Mouse (Mus musculus): ENCODE results near the gene Lyar. TPM values are rescaled to one million over a fixed set of nuclear protein-coding genes. Genes with fewer than 3 reads are reported as not detected.
A peak's percentile ranks its signal among the peaks of the same experiment; 100 is the strongest.

Lyar gene
- polyA plus RNA-seq, 1 experiment from 2014 or later: 36.4 TPM

DNA sequence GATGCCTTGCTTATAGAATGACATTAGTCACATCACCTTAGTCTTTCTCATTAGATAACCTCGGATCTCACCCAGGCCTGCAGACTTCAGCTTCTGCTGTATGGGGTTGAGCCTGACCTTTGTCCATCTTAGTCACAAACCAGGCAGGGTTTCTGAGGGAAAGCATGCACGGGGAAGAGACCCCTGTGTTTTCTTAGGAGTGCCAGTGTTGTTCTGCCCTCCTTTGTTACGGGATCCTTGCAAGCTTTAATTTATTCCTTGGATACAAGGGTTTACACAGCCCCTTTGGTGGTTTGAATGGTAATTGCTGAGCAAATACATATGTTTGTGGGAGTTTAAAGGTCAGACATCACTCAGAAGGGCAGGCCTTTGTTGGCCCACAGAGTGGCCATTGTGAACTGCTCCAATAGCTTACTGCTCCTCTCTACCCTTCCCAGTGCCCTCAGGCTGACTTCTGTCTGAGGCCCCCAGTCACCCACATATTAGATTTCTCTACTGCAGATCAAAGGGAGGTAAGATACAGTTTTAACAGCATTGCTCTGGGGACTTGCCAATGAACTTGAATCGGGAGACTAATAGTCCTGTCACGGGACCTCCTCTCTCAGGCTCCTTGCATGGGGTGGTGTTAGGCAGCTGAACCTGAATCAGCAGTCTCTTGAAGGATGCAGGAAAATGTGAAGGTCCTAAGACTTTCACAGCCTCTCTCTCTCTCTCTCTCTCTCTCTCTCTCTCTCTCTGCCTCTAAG lies 20.6 kb downstream of the Lyar start:
- Histone ChIP-seq H3K4me3 (ENCODE audit: low read depth, low read length) (no peak overlapping the region), H3K4me1 (ENCODE audit: insufficient read depth, low read depth, low read length) (no peaks in the 10 kb centered on the region), H3K4me2 (replicated peaks; ENCODE audit: low read depth, low read length) (no peak overlapping the region), H3K9me3 (ENCODE audit: low read length) (no peaks in the 10 kb centered on the region), H3K36me3 (ENCODE audit: insufficient read depth, low read length) (no peaks in the 10 kb centered on the region), H3K27ac (ENCODE audit: low read length) (no peak overlapping the region), H3K27me3 (replicated peaks; ENCODE audit: insufficient read depth, low read length) (no peaks in the 10 kb centered on the region), H3K9ac (replicated peaks; ENCODE audit: low read depth) (no peak overlapping the region)
- TF ChIP-seq EP300 (IDR thresholded peaks at IDR 0.05) (no peak), CTCF (IDR thresholded peaks at IDR 0.05) (no peak)
- WGBS: 42% methylated on average over 5 of the region's 5 CpGs
- DNase-seq (ENCODE audit: low spot score) (no peak), ATAC-seq (no peak)

DNA sequence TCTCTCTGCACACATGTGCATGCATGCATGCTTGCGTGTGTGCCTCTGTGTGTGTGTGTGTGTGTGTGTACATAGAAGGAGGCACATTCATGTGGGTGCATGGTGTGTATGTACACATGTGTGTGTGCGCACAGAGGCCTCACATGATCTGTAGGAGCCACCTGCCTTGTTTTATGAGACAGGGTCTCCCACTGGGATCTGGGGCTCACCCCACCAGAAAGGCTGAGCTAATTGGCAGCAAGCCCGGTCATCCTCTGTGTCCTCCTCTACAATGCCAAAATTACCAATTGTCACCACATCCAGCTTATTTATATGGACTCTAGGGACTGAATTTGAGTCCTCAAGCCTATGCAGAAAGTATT lies 21.2 kb downstream of the Lyar start:
- H3K27ac ChIP-seq (ENCODE audit: low read length): no peak overlapping the region
- H3K27me3 ChIP-seq (replicated peaks; ENCODE audit: insufficient read depth, low read length): no peaks in the 10 kb centered on the region
- H3K9ac ChIP-seq (replicated peaks; ENCODE audit: low read depth): no peak overlapping the region
- H3K36me3 ChIP-seq (ENCODE audit: insufficient read depth, low read length): no peaks in the 10 kb centered on the region
- no peak overlapping the region for H3K4me2 ChIP-seq (replicated peaks; ENCODE audit: low read depth, low read length)
- H3K9me3 ChIP-seq (ENCODE audit: low read length): no peaks in the 10 kb centered on the region
- no peak overlapping the region for H3K4me3 ChIP-seq (ENCODE audit: low read depth, low read length)
- DNase-seq (ENCODE audit: low spot score) (no peak), ATAC-seq (no peak)
- no peak for TF ChIP-seq CTCF (IDR thresholded peaks at IDR 0.05)
- no peak for TF ChIP-seq EP300 (IDR thresholded peaks at IDR 0.05)
- no peaks in the 10 kb centered on the region for H3K4me1 ChIP-seq (ENCODE audit: insufficient read depth, low read depth, low read length)
- 80% methylated on average over 3 of the region's 3 CpGs for WGBS

DNA sequence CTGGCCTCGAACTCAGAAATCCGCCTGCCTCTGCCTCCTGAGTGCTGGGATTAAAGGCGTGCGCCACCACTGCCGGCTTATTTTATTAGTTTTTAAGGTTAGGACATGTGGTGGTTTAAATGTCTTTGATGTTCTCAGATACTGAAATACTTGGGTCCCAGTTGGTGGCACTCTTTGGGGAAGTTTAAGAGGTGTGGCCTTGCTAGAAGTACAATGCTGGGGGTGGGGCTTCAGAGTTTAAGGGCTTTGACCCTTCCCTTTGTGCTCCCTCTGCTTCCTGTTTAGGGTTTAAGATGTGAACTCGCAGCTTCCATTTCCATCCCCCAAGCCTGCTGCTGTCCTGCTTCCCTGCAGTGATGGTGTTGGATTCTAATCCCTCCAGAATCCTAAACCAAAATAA lies 21.7 kb downstream of the Lyar start:
- no peaks in the 10 kb centered on the region for H3K36me3 ChIP-seq (ENCODE audit: insufficient read depth, low read length)
- TF ChIP-seq CTCF (IDR thresholded peaks at IDR 0.05): no peak
- TF ChIP-seq EP300 (IDR thresholded peaks at IDR 0.05): no peak
- no peak overlapping the region for H3K4me2 ChIP-seq (replicated peaks; ENCODE audit: low read depth, low read length)
- 81% methylated on average over 6 of the region's 6 CpGs for WGBS
- H3K27ac ChIP-seq (ENCODE audit: low read length): no peak overlapping the region
- no peak for ATAC-seq
- no peaks in the 10 kb centered on the region for H3K4me1 ChIP-seq (ENCODE audit: insufficient read depth, low read depth, low read length)
- DNase-seq (ENCODE audit: low spot score): no peak
- H3K9me3 ChIP-seq (ENCODE audit: low read length): no peaks in the 10 kb centered on the region
- H3K9ac ChIP-seq (replicated peaks; ENCODE audit: low read depth): no peak overlapping the region
- H3K4me3 ChIP-seq (ENCODE audit: low read depth, low read length): no peak overlapping the region
- H3K27me3 ChIP-seq (replicated peaks; ENCODE audit: insufficient read depth, low read length): no peaks in the 10 kb centered on the region

DNA sequence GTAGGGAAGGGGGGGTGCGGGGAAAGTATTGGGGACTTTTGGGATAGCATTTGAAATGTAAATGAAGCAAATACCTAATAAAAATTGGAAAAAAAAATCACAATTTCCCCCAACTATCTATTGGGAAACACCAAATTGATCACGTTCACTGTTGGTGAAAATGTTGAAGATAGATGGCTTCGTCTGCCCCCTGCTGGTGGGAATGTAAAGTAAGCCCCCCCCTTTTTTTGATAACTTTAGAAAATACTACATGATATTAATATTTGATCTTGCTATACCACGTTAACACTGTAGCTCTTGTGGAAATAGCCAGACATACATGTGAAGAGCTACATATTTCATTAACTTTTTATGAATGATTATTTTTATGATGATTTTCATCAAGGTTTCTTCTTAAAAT lies 34.9 kb downstream of the Lyar start:
- ATAC-seq (no peak), DNase-seq (ENCODE audit: low spot score) (no peak)
- Histone ChIP-seq H3K9me3 (ENCODE audit: low read length) (no peaks in the 10 kb centered on the region), H3K27me3 (replicated peaks; ENCODE audit: insufficient read depth, low read length) (no peaks in the 10 kb centered on the region), H3K4me2 (replicated peaks; ENCODE audit: low read depth, low read length) (no peak overlapping the region), H3K27ac (ENCODE audit: low read length) (no peak overlapping the region), H3K4me1 (ENCODE audit: insufficient read depth, low read depth, low read length) (no peaks in the 10 kb centered on the region), H3K36me3 (ENCODE audit: insufficient read depth, low read length) (no peaks in the 10 kb centered on the region), H3K4me3 (ENCODE audit: low read depth, low read length) (no peak overlapping the region), H3K9ac (replicated peaks; ENCODE audit: low read depth) (no peak overlapping the region)
- 39% methylated on average over 4 of the region's 4 CpGs for WGBS
- TF ChIP-seq CTCF (IDR thresholded peaks at IDR 0.05): peak; percentile 50
- TF ChIP-seq EP300 (IDR thresholded peaks at IDR 0.05): no peak

DNA sequence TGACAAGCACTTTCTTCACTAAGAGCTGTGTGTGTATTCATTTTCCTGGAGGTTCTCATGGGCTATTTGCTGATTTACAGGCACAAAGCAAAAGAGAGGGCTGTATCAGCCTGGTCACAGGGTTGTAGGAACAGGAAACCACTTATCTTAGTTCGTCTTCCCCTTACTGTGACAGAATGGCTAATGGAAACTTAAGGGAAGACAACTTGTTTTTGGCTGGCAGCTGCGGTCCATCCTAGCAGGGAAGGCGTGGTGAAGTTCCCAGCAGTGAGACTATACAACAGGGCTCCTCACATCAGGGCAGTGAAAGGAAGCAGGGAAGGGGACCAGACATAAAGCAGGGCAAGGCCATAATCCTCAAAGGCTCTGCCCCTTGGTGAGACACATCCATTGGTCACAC lies 35.4 kb downstream of the Lyar start:
- Histone ChIP-seq H3K4me2 (replicated peaks; ENCODE audit: low read depth, low read length) (no peak overlapping the region), H3K36me3 (ENCODE audit: insufficient read depth, low read length) (no peaks in the 10 kb centered on the region), H3K9me3 (ENCODE audit: low read length) (no peaks in the 10 kb centered on the region), H3K27me3 (replicated peaks; ENCODE audit: insufficient read depth, low read length) (no peaks in the 10 kb centered on the region), H3K9ac (replicated peaks; ENCODE audit: low read depth) (no peak overlapping the region), H3K27ac (ENCODE audit: low read length) (no peak overlapping the region), H3K4me3 (ENCODE audit: low read depth, low read length) (no peak overlapping the region), H3K4me1 (ENCODE audit: insufficient read depth, low read depth, low read length) (no peaks in the 10 kb centered on the region)
- WGBS: 60% methylated on average over 3 of the region's 3 CpGs
- no peak for TF ChIP-seq EP300 (IDR thresholded peaks at IDR 0.05)
- no peak for TF ChIP-seq CTCF (IDR thresholded peaks at IDR 0.05)
- DNase-seq (ENCODE audit: low spot score) (no peak), ATAC-seq (no peak)

DNA sequence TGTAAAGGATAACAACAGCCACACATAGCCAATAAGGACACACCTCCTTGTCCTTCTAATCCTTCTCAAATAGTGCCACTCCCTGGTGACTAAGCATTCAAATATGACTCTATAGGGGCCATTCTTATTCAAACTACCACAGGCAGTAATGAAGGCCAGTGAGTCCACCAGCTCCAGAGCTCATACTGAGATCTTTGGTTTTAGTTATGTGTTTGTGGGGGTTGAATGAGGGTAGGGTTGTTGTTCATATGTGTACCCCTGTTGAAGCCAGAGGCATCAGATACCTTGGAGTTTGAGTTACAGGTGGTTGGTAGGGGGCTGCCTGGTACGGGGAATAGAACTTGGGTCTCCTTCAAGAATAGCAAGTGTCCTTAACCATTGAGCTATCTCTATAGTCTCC lies 36.3 kb downstream of the Lyar start:
- ATAC-seq: no peak
- TF ChIP-seq CTCF (IDR thresholded peaks at IDR 0.05): no peak
- TF ChIP-seq EP300 (IDR thresholded peaks at IDR 0.05): no peak
- H3K27me3 ChIP-seq (replicated peaks; ENCODE audit: insufficient read depth, low read length): no peaks in the 10 kb centered on the region
- no peak overlapping the region for H3K27ac ChIP-seq (ENCODE audit: low read length)
- H3K9ac ChIP-seq (replicated peaks; ENCODE audit: low read depth): no peak overlapping the region
- H3K4me2 ChIP-seq (replicated peaks; ENCODE audit: low read depth, low read length): no peak overlapping the region
- DNase-seq (ENCODE audit: low spot score): no peak
- no peaks in the 10 kb centered on the region for H3K4me1 ChIP-seq (ENCODE audit: insufficient read depth, low read depth, low read length)
- H3K36me3 ChIP-seq (ENCODE audit: insufficient read depth, low read length): no peaks in the 10 kb centered on the region
- H3K9me3 ChIP-seq (ENCODE audit: low read length): no peaks in the 10 kb centered on the region
- H3K4me3 ChIP-seq (ENCODE audit: low read depth, low read length): no peak overlapping the region
- 86% methylated on average over 1 of the region's 1 CpGs for WGBS

All from lung, postnatal 0 days (tissue).